Mouse (Mus musculus) lung, adult 10 weeks (tissue): ENCODE measurements around the gene Lasp1. TPM values are rescaled to one million over a fixed set of nuclear protein-coding genes. Genes with fewer than 3 reads are reported as not detected.

ENCODE experiments used
- polyA plus RNA-seq: library from polyadenylated mRNA; stranded (reverse); fragments of 350-450 nt; fragmentation: Illumina TruSeq; extraction: RNeasy Lipid Tissue Mini Kit (QIAGEN cat#74804); gene quantifications from one replicate; pipeline ENCODE4 v1.2.3, GENCODE M21; 2014; ENCODE audit warnings: low read depth, low replicate concordance; ENCODE audit not compliant: insufficient read depth

Gene Lasp1
- polyA plus RNA-seq = 63.9 TPM

GRCm38 (mm10) chr11:97798782-97799145 lies at the start of gene Lasp1:
Gene Lasp1 (plus strand): TSS chr11:97799000.

GRCm38 (mm10) chr11:97766154-97766881 lies 32.5 kb upstream of the Lasp1 start, which contains the start of gene Cwc25:
Gene Cwc25 (minus strand): TSS chr11:97766556.

GRCm38 (mm10) chr11:97775808-97776496 lies 22.8 kb upstream of the Lasp1 start, which contains the start of gene 1700001P01Rik:
Gene 1700001P01Rik (minus strand): TSS chr11:97775918.

GRCm38 (mm10) chr11:97781832-97782563 lies 16.8 kb upstream of the Lasp1 start, which contains the start of gene Rpl23:
Gene Rpl23 (minus strand): TSS chr11:97782437.

GRCm38 (mm10) chr11:97840539-97840954 lies 41.7 kb downstream of the Lasp1 start, which contains the start of gene B230217C12Rik:
Gene B230217C12Rik (plus strand): TSS chr11:97840780.

GRCm38 (mm10) chr11:97883918-97884600 lies 85.3 kb downstream of the Lasp1 start, which contains the start of gene Fbxo47:
Gene Fbxo47 (minus strand): TSS chr11:97884154.

Other genes starting within 250 kb of the Lasp1 start
- 1.5 TPM for gene Srcin1, start 222.8 kb upstream of the Lasp1 start, polyA plus RNA-seq
- 3.0 TPM for gene Epop, start 169.3 kb upstream of the Lasp1 start, polyA plus RNA-seq
- gene Mllt6, start 135.6 kb upstream of the Lasp1 start, polyA plus RNA-seq = 18.8 TPM
- 46.0 TPM for gene Cisd3, start 113.2 kb upstream of the Lasp1 start, polyA plus RNA-seq
- gene Pcgf2, start 98.5 kb upstream of the Lasp1 start, polyA plus RNA-seq = 12.3 TPM
- 212 TPM for gene Psmb3, start 95.6 kb upstream of the Lasp1 start, polyA plus RNA-seq
- gene Pip4k2b, start 54.3 kb upstream of the Lasp1 start, polyA plus RNA-seq = 8.3 TPM
- 7.0 TPM for gene Cwc25, start 32.4 kb upstream of the Lasp1 start, polyA plus RNA-seq
- not detected for gene 1700001P01Rik, start 23.1 kb upstream of the Lasp1 start, polyA plus RNA-seq
- gene Rpl23, start 16.6 kb upstream of the Lasp1 start, polyA plus RNA-seq = 974 TPM
- 2.6 TPM for gene B230217C12Rik, start 41.8 kb downstream of the Lasp1 start, polyA plus RNA-seq
- gene Fbxo47, start 85.2 kb downstream of the Lasp1 start, polyA plus RNA-seq = not detected
- 5.2 TPM for gene Plxdc1, start 187.4 kb downstream of the Lasp1 start, polyA plus RNA-seq
- gene Arl5c, start 197.2 kb downstream of the Lasp1 start, polyA plus RNA-seq = 7.8 TPM
- gene Cacnb1, start 224.0 kb downstream of the Lasp1 start, polyA plus RNA-seq = 4.4 TPM
- gene Rpl19, start 227.7 kb downstream of the Lasp1 start, polyA plus RNA-seq = 2,146 TPM